Mouse (Mus musculus) CH12.LX (cell line): Measurements from ENCODE around the gene Zfp281.
A peak's percentile ranks its signal among the peaks of the same experiment; 100 is the strongest.

Source experiments
- CHD2 ChIP-seq: IDR thresholded peaks from 2 replicates; pipeline ENCODE4 v1.6.1; 2011; ENCODE audit warnings: low read length, improper control_type of control experiment
- CTCF ChIP-seq, 2 experiments: IDR thresholded peaks in 1 of 2; conservative IDR thresholded peaks in 1 of 2; 2 replicates each; pipeline ENCODE4 v1.5.1; 2011 to 2012; ENCODE audit warnings: low read depth in 2 of 2, low read length in 2 of 2, improper control_type of control experiment in 1 of 2, inconsistent platforms in 1 of 2, mild to moderate bottlenecking in 1 of 2, moderate library complexity in 1 of 2
- HCFC1 ChIP-seq: IDR thresholded peaks from 2 replicates; pipeline ENCODE4 v1.6.1; 2012; ENCODE audit warnings: low read depth, mild to moderate bottlenecking, inconsistent platforms, low read length, improper control_type of control experiment
- MAX ChIP-seq: IDR thresholded peaks from 2 replicates; pipeline ENCODE4 v1.6.1; 2011; ENCODE audit warnings: low read length, improper control_type of control experiment
- MXI1 ChIP-seq: IDR thresholded peaks from 2 replicates; pipeline ENCODE4 v1.6.1; 2011; ENCODE audit warnings: mild to moderate bottlenecking, low read depth, low read length, improper control_type of control experiment
- NRF1 ChIP-seq: IDR thresholded peaks from 2 replicates; pipeline ENCODE4 v1.6.1; 2014; ENCODE audit warnings: low read depth, mild to moderate bottlenecking, inconsistent platforms, low read length, improper control_type of control experiment, moderate library complexity
- POLR2A ChIP-seq: IDR thresholded peaks from 2 replicates; pipeline ENCODE4 v1.6.1; 2011; ENCODE audit warnings: low read depth, mild to moderate bottlenecking, improper control_type of control experiment, low read length
- POLR2AphosphoS2 ChIP-seq: IDR thresholded peaks from 2 replicates; pipeline ENCODE4 v1.6.1; 2011; ENCODE audit warnings: low read depth, low read length, improper control_type of control experiment
- RCOR1 ChIP-seq: conservative IDR thresholded peaks from 2 replicates; pipeline ENCODE4 v1.6.1; 2012; ENCODE audit warnings: low read depth, mild to moderate bottlenecking, inconsistent platforms, low read length, improper control_type of control experiment
- SIN3A ChIP-seq: IDR thresholded peaks from 2 replicates; pipeline ENCODE4 v1.6.1; 2012; ENCODE audit warnings: low read length, improper control_type of control experiment, inconsistent platforms
- UBTF ChIP-seq: IDR thresholded peaks from 2 replicates; pipeline ENCODE4 v1.6.1; 2012; ENCODE audit warnings: low read depth, mild to moderate bottlenecking, inconsistent platforms, low read length, improper control_type of control experiment, moderate library complexity
- USF1 ChIP-seq: IDR thresholded peaks from 2 replicates; pipeline ENCODE4 v1.6.1; 2014; ENCODE audit warnings: low read depth, mild to moderate bottlenecking, inconsistent platforms, low read length, improper control_type of control experiment
- ZC3H11A ChIP-seq: IDR thresholded peaks from 2 replicates; pipeline ENCODE4 v1.6.1; 2012; ENCODE audit warnings: low read depth, mild to moderate bottlenecking, inconsistent platforms, low read length, improper control_type of control experiment
- ZNF384 ChIP-seq: IDR thresholded peaks from 2 replicates; pipeline ENCODE4 v1.6.1; 2012; ENCODE audit warnings: low read depth, low read length, improper control_type of control experiment, inconsistent platforms

DNA sequence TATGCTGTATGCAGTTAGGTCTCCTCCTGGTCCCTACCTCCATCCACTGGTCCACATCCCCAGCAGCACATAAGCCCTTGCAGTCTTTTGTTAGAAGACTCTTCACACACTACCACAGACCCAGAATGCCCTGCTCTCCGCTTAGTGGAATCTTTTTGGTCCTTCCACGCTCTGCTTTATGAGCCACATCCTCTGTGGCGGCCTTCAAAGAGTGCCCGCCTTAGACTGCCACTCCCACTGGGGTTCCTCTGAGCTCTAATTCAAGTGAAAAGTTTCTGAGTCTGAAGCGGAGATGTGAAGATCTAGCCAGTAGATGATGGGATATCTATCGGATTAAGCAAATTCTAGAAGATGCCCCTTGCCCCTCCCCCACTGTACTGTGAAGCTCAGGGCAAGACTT, 47.9 kb downstream of the Zfp281 start:
- TF ChIP-seq ZC3H11A (no peak), UBTF (no peak), POLR2A (no peak), POLR2AphosphoS2 (no peak), CTCF (conservative IDR thresholded peaks at IDR 0.05 in 1 of 2, IDR thresholded peaks at IDR 0.05 in 1 of 2; ENCODE audit: low read depth in 2 of 2, low read length in 2 of 2) (no peak), ZNF384 (no peak), MAX (no peak), HCFC1 (no peak), RCOR1 (no peak), NRF1 (no peak), CHD2 (0 out of 2 replicates have a peak, but pooled peaks have one; percentile 34), SIN3A (no peak), MXI1 (no peak), USF1 (no peak)
